Mouse (Mus musculus) G1E (cell line): ENCODE data around the gene Apoa1.

Experiments
- CTCF ChIP-seq: IDR thresholded peaks from 2 replicates; pipeline ENCODE4 v1.5.1; 2012; ENCODE audit warnings: low read depth, low read length, inconsistent platforms, mixed read lengths
- GATA1 ChIP-seq: IDR thresholded peaks from 2 replicates; pipeline ENCODE4 v1.6.1; 2012; ENCODE audit warnings: borderline replicate concordance, low read length, inconsistent platforms, mixed read lengths
- GATA2 ChIP-seq: IDR thresholded peaks from 2 replicates; pipeline ENCODE4 v1.6.1; 2012; ENCODE audit warnings: low read depth, low read length, inconsistent platforms, borderline replicate concordance
- POLR2AphosphoS5 ChIP-seq: IDR thresholded peaks from 2 replicates; pipeline ENCODE4 v1.6.1; 2012; ENCODE audit warnings: low read depth, low read length, inconsistent platforms; ENCODE audit not compliant: insufficient replicate concordance

GRCm38 (mm10) chr9:46218176-46218575 is 10.2 kb upstream of the Apoa1 start:
- TF ChIP-seq CTCF: no peak
- TF ChIP-seq GATA1: no peak
- TF ChIP-seq POLR2AphosphoS5: no peak
- no peak for TF ChIP-seq GATA2
